Mouse (Mus musculus) midbrain, embryonic 12.5 days (tissue): ENCODE results near the gene Polr2h. TPM values are rescaled to one million over a fixed set of nuclear protein-coding genes. Genes with fewer than 3 reads are reported as not detected.
"Not testable (repeated sequence)": the region's sequence is repeated elsewhere in the genome, so short reads cannot be mapped to it uniquely, and the experiment has no call there.

Experiments
- ATAC-seq: fragments of 200-750 bp; cut with Nextera tagmentation; 2 replicates; pipeline ENCODE4 v1.8.0; 2017; ENCODE audit warnings: low read depth, moderate TSS enrichment, moderate library complexity; ENCODE audit not compliant: low FRiP score
- H3K27ac ChIP-seq: fragments of 300-500 bp; sonication (generic); replicated peaks from 2 replicates; pipeline ENCODE4 v1.5.1; 2016; ENCODE audit warnings: mild to moderate bottlenecking
- H3K27me3 ChIP-seq: fragments of 300-500 bp; sonication (generic); 2 replicates; pipeline ENCODE4 v1.6.1; 2016; ENCODE audit warnings: mild to moderate bottlenecking
- H3K36me3 ChIP-seq: fragments of 300-500 bp; sonication (generic); 2 replicates; pipeline ENCODE4 v1.6.1; 2016
- H3K4me1 ChIP-seq: fragments of 300-500 bp; sonication (generic); 2 replicates; pipeline ENCODE4 v1.6.1; 2016
- H3K4me2 ChIP-seq: fragments of 300-500 bp; sonication (generic); replicated peaks from 2 replicates; pipeline ENCODE4 v1.6.1; 2016; ENCODE audit warnings: mild to moderate bottlenecking, moderate library complexity
- H3K4me3 ChIP-seq: fragments of 300-500 bp; sonication (generic); 2 replicates; pipeline ENCODE4 v1.5.1; 2016; ENCODE audit warnings: mild to moderate bottlenecking
- H3K9ac ChIP-seq: fragments of 300-500 bp; sonication (generic); replicated peaks from 2 replicates; pipeline ENCODE4 v1.6.1; 2016; ENCODE audit warnings: mild to moderate bottlenecking, moderate library complexity
- H3K9me3 ChIP-seq: fragments of 300-500 bp; sonication (generic); 2 replicates; pipeline ENCODE4 v1.6.1; 2016; ENCODE audit warnings: mild to moderate bottlenecking
- WGBS: fragments of 180-500 bp; shearing (Covaris S2); methylation state at CpG from one replicate; pipeline ENCODE4 v1.1.7; 2016; 5-methylcytosine and 5-hydroxymethylcytosine counted together
- polyA plus RNA-seq: library from polyadenylated mRNA; unstranded; fragments of >200 nt; fragmentation: Nextera tagmentation; extraction: Ambion mirVana; gene quantifications from 2 replicates; pipeline ENCODE4 v1.2.1, GENCODE M21; 2016

Polr2h gene
- polyA plus RNA-seq: 84.5 and 87.6 TPM in 2 replicates

DNA sequence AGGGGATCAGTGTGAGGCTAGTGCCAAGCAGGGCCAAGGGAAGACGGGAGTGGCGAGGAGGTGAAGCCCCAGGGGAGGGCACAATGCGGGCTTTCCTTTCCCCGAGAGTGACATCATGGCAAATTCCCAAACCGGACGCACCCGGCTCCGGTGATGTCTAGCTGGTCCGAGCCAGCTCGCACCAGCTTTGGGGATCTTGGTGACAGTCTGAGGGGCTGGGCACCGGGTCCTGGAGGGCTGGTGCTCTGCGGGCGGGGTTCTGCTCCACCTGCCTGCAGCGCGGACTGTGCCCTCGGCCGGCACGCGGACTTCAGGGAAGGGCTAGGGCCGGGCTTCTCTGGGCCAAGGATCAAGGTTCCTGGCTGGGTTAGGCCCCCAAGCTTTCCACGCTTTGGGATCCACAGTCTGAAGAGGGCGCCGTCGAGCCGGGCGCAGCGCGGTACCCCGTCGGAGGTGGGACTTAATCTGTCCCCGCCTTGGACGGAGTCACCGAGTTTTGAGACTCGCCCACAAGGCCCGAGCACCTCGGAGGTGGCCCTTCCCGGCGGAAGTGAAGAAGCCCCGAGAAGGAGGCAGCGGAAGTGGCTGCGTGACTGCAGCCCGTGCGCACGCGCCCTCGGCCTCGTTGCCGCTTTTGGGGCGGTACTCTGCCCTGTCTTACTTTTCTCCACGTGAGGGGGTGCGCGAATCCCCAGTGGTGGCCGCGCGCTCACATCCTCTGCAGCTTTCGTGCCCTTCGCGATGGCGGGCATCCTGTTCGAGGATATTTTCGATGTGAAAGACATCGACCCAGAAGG is at the start of gene Polr2h, which contains the start of gene Clcn2:
TSS of gene Polr2h (plus strand) at position 485 of the 797 bp plus-strand sequence.
TSS of gene Clcn2 (minus strand) at position 566 of the 797 bp plus-strand sequence.
- Histone ChIP-seq H3K9ac (peak within 1 kb of the TSS; percentile 78), H3K4me1 (peaks cover 40% of the 10 kb centered on the region), H3K9me3 (no peaks in the 10 kb centered on the region), H3K36me3 (peaks cover 30% of the 10 kb centered on the region), H3K27me3 (no peaks in the 10 kb centered on the region), H3K4me3 (peak within 1 kb of the TSS; percentile 61), H3K27ac (peak within 1 kb of the TSS; percentile 92), H3K4me2 (peak within 1 kb of the TSS; percentile 84)
- under 1% methylated on average over 62 of the region's 62 CpGs for WGBS
- peak; percentile 78 for ATAC-seq

DNA sequence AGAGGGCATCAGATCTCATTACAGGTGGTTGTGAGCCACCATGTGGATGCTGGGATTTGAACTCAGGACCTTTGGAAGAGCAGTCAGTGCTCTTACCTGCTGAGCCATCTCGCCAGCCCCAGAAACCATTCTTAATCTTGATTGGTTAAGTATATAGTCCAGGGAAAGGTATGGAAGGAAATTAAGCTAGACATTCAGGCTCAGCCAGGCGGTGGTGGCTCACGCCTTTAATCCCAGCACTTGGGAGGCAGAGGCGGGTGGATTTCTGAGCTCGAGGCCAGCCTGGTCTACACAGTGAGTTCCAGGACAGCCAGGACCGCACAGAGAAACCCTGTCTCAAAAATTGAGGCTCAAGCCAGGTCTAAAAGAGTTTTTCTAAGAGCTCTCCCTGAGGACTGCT is 49.5 kb upstream of the Polr2h start, which contains the start of gene Eif4g1:
TSS of gene Eif4g1 (plus strand) at position 301 of the 400 bp plus-strand sequence.
- peaks cover 16% of the 10 kb centered on the region for H3K36me3 ChIP-seq
- not testable (repeated sequence) for ATAC-seq, H3K9ac ChIP-seq

DNA sequence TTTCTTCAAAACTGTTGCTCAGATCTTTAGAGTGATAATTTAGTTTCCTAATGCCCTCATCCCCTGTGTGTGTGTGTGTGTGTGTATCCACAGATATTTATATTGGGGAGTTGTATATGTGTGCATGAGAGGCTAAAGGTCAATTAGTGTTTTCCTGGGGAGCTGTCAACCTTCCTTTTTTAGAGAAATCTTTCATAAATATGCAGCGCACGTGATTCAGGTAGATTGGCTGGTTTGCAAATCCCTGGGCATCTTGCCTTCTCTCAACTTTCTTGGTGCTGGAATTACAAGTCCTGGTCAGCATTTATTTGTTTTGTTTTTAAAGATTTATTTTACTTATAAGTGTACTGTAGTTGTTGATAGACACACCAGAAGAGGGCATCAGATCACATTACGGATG is 47.2 kb upstream of the Polr2h start:
- H3K4me1 ChIP-seq: peaks cover 19% of the 10 kb centered on the region

More for the DNA sequence above, 49.5 kb upstream of the Polr2h start, which contains the start of gene Eif4g1:
- 95% methylated on average over 5 of the region's 6 CpGs for WGBS
- H3K27me3 ChIP-seq, H3K4me3 ChIP-seq, H3K4me1 ChIP-seq, H3K27ac ChIP-seq, H3K4me2 ChIP-seq, H3K9me3 ChIP-seq: not testable (repeated sequence)

DNA sequence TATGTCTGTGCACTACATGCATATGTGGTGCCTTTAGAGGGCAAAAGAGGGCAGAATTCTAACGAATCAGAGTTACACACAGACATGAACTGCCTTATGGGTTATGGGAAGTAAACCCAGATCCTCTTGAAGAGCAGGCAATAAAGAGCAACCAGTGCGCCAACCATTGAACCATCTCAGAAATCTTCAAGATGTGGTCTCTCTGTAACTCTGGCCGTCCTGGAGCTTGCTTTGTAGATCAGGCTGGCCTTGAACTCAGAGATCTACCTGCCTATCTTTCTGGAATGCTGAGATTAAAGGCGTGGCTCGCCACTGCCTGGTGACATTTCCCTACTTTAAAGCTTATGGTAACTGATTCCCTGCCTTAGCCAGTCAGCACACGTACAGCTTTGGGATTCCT is 45.6 kb upstream of the Polr2h start:
- no peak overlapping the region for H3K27ac ChIP-seq
- H3K4me1 ChIP-seq: peaks cover 19% of the 10 kb centered on the region
- peaks cover 21% of the 10 kb centered on the region for H3K36me3 ChIP-seq
- no peak overlapping the region; the same call in 1 of the 2 replicates for H3K9ac ChIP-seq
- no peaks in the 10 kb centered on the region for H3K27me3 ChIP-seq
- peak overlapping the region; percentile 90 for H3K4me2 ChIP-seq
- 0 out of 2 replicates have a peak, but pooled peaks have one; percentile 7 for ATAC-seq
- H3K9me3 ChIP-seq: no peaks in the 10 kb centered on the region
- H3K4me3 ChIP-seq: peak overlapping the region; percentile 93; the same call in 1 of the 2 replicates
- 29% methylated on average over 6 of the region's 6 CpGs for WGBS

More for the DNA sequence above, 47.2 kb upstream of the Polr2h start:
- peaks cover 11% of the 10 kb centered on the region for H3K36me3 ChIP-seq
- H3K9me3 ChIP-seq: no peaks in the 10 kb centered on the region
- H3K27me3 ChIP-seq: no peaks in the 10 kb centered on the region
- no peak overlapping the region for H3K9ac ChIP-seq
- no peak for ATAC-seq
- no peak overlapping the region for H3K27ac ChIP-seq
- H3K4me3 ChIP-seq: no peak overlapping the region
- H3K4me2 ChIP-seq: no peak overlapping the region
- 92% methylated on average over 3 of the region's 3 CpGs for WGBS

DNA sequence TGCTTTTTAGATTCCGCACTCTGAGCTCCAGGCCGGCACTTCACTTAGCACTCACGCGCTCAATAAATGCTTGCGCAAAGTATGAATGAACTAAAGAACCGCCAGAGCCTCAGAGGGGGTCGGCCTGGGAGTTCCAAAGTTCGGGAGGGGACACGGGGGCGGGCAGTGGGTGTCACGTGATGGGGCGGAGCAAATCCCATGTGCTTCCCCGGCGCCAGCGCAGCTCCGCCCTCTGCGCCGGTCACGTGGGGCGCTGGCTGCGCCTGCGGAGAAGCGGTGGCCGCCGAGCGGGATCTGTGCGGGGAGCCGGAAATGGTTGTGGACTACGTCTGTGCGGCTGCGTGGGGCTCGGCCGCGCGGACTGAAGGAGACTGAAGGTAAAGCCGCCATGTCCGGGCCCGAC is 45.0 kb upstream of the Polr2h start:
- peak overlapping the region; percentile 93 for H3K4me3 ChIP-seq
- ATAC-seq: peak; percentile 96
- no peaks in the 10 kb centered on the region for H3K9me3 ChIP-seq
- H3K27me3 ChIP-seq: no peaks in the 10 kb centered on the region
- H3K4me2 ChIP-seq: peak overlapping the region; percentile 90
- H3K9ac ChIP-seq: peak overlapping the region; percentile 97
- peaks cover 27% of the 10 kb centered on the region for H3K36me3 ChIP-seq
- H3K27ac ChIP-seq: peak overlapping the region; percentile 95
- peaks cover 19% of the 10 kb centered on the region for H3K4me1 ChIP-seq
- under 1% methylated on average over 35 of the region's 38 CpGs for WGBS

DNA sequence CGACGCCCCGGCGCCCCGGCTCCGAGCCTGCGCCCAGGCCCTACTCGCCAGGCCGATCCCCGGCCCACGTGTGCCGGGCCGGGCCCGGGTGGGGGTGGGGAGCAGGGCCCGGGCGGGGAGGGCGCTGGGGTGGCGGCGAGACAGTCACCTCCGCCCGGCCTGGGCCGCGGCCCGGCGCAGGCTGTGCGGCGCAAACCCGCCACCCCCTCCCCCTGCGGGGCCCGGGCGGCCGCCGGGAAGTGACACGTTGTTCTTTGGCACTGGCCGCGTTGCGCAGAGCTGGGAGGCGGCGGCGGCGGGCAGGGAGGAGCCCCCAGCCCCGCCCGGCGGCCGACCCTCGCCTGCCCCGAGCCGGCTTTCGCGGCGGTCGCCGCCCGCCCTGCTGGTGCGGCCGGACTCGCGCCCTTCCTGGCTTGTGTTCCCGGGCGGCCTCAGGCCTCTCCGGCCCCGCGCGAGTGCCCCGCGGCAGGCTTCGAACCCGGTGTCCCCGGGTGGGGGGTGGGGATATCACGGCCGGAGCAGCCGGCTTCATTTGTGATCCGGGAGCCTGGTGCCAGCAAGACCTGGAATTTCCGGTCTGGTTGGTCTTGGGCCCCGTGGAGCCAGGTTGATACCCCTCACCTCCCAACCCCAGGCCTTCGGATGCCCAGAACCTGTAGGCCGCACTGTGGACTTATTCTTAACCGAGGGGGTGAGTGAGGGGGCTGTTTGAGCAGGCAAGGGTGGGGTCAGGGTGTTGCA is 44.3 kb upstream of the Polr2h start:
- Histone ChIP-seq H3K4me1 (peaks cover 19% of the 10 kb centered on the region), H3K36me3 (peaks cover 34% of the 10 kb centered on the region), H3K27me3 (no peaks in the 10 kb centered on the region), H3K27ac (peak overlapping the region; percentile 95), H3K9ac (peak overlapping the region; percentile 97), H3K4me3 (peak overlapping the region; percentile 93), H3K9me3 (no peaks in the 10 kb centered on the region), H3K4me2 (peak overlapping the region; percentile 90)
- ATAC-seq: peak; percentile 86
- under 1% methylated on average over 40 of the region's 78 CpGs for WGBS

DNA sequence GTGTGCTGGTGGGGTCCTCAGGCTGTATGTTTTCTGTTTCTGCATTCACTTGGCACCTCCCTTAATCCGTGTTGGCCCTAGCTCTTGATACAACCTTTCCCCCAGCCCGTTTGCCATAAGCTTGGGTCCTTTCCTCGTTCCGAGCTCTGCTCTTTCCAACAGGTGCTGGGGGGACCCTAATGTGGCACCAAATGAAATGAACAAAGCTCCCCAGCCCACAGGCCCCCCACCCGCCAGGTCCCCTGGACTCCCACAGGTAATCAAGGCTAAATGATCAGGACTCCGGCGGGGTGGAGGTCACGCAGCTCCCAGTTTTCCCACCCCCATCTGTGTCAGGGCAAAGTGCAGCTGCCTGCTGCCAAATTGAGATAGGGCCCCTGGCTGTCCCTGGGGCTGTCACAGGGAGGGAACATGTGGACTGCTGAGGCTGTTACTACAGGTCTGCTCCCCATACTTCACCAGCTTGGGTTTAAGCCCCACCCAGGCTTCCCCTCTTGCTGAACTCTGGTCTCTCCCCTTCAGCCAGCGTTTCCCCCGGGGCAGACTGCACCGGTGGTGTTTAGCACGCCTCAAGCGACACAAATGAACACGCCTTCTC is 43.7 kb upstream of the Polr2h start:
- Histone ChIP-seq H3K4me3 (peak overlapping the region; percentile 93), H3K4me2 (peak overlapping the region; percentile 90), H3K9ac (peak overlapping the region; percentile 97), H3K27me3 (no peaks in the 10 kb centered on the region), H3K36me3 (peaks cover 40% of the 10 kb centered on the region), H3K4me1 (peaks cover 19% of the 10 kb centered on the region), H3K27ac (peak overlapping the region; percentile 95), H3K9me3 (no peaks in the 10 kb centered on the region)
- WGBS: 19% methylated on average over 14 of the region's 14 CpGs
- no peak for ATAC-seq

DNA sequence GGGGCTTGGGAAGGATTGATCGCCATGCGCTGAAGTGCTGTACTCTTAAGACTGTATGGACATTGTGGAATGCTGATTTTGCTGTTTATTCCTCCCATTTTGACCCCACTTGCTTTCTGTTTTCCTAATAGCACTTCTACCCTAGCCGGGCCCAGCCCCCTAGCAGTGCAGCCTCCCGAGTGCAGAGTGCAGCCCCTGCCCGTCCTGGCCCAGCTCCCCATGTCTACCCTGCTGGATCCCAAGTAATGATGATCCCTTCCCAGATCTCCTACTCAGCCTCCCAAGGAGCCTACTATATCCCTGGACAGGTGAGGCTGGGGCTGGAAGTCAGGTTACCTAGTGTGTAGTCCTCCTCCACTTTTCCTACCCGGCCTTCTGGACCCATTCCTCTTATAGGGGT is 42.3 kb upstream of the Polr2h start:
- Histone ChIP-seq H3K9me3 (no peaks in the 10 kb centered on the region), H3K4me1 (peaks cover 19% of the 10 kb centered on the region), H3K9ac (0 out of 2 replicates have a peak overlapping the region, but pooled peaks have one; percentile 13), H3K36me3 (peaks cover 54% of the 10 kb centered on the region), H3K4me3 (no peak overlapping the region), H3K27ac (no peak overlapping the region), H3K27me3 (no peaks in the 10 kb centered on the region), H3K4me2 (peak overlapping the region; percentile 90; the same call in 1 of the 2 replicates)
- 95% methylated on average over 6 of the region's 6 CpGs for WGBS
- ATAC-seq: no peak

DNA sequence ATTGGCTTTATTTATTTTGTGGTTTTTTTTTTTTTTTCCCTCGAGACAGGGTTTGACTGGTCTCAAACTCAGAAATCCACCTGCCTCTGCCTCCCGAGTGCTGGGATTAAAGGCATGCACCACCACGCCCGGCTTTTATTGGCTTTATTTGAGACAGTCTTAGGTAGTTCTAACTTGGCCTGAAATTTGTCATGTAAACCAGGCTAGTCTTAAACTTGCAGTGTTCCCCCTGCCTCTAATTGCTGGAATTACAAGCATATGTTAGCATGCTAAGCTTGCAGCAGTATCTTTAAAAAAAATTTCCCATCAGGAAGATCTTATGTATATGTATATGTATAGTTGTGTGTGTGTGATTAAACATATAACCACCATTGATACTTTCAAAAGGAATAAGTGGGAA is 40.8 kb upstream of the Polr2h start:
- no peaks in the 10 kb centered on the region for H3K9me3 ChIP-seq
- H3K4me1 ChIP-seq: peaks cover 19% of the 10 kb centered on the region
- no peak overlapping the region for H3K9ac ChIP-seq
- no peaks in the 10 kb centered on the region for H3K27me3 ChIP-seq
- ATAC-seq: no peak
- H3K27ac ChIP-seq: no peak overlapping the region
- peaks cover 69% of the 10 kb centered on the region for H3K36me3 ChIP-seq
- WGBS: 89% methylated on average over 4 of the region's 4 CpGs
- H3K4me2 ChIP-seq: no peak overlapping the region
- no peak overlapping the region for H3K4me3 ChIP-seq

DNA sequence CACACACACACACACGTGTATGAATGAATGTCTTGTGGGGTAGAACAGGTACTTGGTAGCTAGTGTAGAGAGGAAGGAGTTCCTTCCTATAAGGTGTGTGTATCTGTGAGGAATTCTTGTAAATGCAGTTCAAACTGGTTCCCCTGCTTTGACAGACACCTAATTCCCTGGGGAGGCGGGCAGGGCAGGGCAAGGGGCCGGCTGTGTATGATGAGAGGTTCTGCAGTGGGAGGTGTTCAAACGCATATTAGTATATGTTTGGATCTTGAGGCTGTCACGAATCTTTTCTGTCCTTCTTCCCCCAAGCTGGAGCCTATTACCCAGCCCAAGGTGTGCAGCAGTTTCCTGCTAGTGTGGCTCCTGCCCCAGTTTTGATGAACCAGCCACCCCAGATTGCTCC is 40.1 kb upstream of the Polr2h start:
- WGBS: 86% methylated on average over 5 of the region's 5 CpGs
- ATAC-seq: no peak
- Histone ChIP-seq H3K4me3 (no peak overlapping the region), H3K27me3 (no peaks in the 10 kb centered on the region), H3K4me2 (no peak overlapping the region), H3K9me3 (no peaks in the 10 kb centered on the region), H3K4me1 (peaks cover 19% of the 10 kb centered on the region), H3K9ac (no peak overlapping the region), H3K27ac (no peak overlapping the region), H3K36me3 (peaks cover 76% of the 10 kb centered on the region)

DNA sequence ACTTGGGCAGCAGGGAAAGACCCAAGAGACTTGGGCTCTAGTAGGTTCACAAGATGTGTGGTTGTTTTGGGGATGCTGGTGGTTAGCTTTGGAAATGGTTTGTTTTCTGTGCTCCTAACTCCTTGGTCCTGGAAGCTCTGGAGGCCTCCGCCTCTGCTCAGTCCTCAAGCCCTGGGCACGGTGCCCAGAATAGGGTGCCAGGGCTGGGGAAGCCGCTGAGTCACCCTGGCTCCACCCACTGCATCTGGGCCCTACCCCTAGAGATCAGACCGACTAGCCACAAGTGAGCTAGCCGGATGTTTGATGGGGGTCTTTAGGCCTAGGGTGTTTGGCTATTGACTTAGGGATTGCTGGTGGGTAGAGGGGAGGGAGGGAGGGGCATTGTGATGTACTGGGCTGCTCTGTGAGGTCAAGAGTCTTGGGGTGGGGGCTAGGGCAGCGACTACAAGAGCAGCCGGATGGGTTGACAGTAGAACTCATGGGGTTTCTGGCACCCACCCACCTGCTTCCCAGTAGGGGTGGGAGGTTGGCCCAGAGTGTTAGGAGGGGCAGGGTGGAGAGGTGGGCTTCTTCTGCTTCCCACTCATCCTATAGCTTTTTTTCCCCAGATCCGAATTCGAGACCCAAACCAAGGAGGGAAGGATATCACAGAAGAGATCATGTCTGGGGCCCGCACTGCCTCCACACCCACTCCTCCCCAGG is 39.3 kb upstream of the Polr2h start:
- Histone ChIP-seq H3K9ac (no peak overlapping the region), H3K36me3 (peaks cover 83% of the 10 kb centered on the region), H3K4me1 (peaks cover 19% of the 10 kb centered on the region), H3K9me3 (no peaks in the 10 kb centered on the region), H3K27me3 (no peaks in the 10 kb centered on the region), H3K4me3 (no peak overlapping the region), H3K4me2 (no peak overlapping the region), H3K27ac (no peak overlapping the region)
- no peak for ATAC-seq
- 89% methylated on average over 10 of the region's 10 CpGs for WGBS
